ENCODE assay signal across 23 mouse cellular contexts in the genomic region with DNA sequence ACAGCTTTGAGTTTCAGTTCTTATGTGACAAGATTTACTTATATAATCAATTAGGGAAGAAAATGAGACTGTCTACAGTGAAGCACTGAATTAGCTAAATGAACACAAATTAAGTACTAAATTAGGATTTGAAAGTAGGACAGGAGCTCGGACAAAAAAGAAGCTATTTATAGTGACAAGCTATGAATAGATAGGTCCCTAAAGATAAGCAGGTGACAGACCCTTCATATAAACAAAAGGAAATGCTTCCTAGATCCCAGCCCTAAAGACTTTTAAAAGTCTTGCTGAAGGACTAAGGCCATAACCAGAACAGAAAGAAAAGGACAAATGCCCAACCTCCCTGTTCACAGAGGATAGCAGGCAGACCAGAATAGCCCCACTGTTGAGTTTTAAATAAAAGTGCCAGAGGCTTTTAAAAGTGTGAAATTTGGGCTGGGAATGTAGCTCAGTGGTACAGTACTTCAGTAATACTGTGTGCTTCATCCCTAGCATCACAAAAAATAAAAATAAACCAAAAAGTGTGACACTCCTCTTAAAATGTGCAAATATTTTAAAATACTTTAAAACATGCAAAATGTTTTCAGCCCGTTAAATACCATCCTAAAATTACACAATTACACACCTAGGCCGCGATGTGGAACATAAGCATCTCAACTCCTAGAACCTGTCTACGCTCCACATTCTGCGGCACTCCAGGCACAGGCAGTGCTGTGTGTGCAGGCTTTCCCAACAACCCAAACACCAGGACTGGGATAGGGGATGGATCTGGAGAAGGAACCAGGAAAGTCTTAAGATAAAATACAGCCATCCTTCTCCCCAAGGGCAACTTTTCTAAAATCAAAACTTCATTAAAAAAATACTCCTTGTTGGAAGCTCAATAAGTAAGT. TPM values are rescaled to one million over a fixed set of nuclear protein-coding genes. Genes with fewer than 3 reads are reported as not detected.
DNase-seq lines count a peak whose midpoint lies in the region; ATAC-seq and TF ChIP-seq lines count a peak whose summit lies in the region.
"Had no signal": no experiment of that assay in that cellular context is flagged by ENCODE, and none has a peak within 500 bp of the region (broad histone marks: within the 10 kb centered on the region; RNA-seq: fewer than 3 reads in every experiment).

No protein-coding gene starts in this region.

- ATAC-seq in forebrain, embryonic 12.5 days (ENCODE audit: low FRiP score): no peak
- ATAC-seq in forebrain, embryonic 16.5 days: no peak
- ATAC-seq in heart, embryonic 12.5 days (ENCODE audit: insufficient number of reproducible peaks, low FRiP score): no peak
- ATAC-seq: inflammation-experienced regulatory T-cells, adult 6 months; Patski had no signal

- H3K4me3 ChIP-seq in forebrain, embryonic 12.5 days (replicated peaks): no peak overlapping the region
- H3K4me3 ChIP-seq in forebrain, embryonic 16.5 days (replicated peaks; ENCODE audit: low read length): no peak overlapping the region
- H3K4me3 ChIP-seq in heart, embryonic 12.5 days: no peak overlapping the region
- H3K4me3 ChIP-seq in layer of hippocampus, adult 2 months: no peak overlapping the region
- H3K4me3 ChIP-seq: forebrain, embryonic 10.5 days; left cerebral cortex, adult 2 months; midbrain, embryonic 10.5 days had no signal

- H3K4me1 ChIP-seq in forebrain, embryonic 12.5 days: peaks cover 38% of the 10 kb centered on the region
- H3K4me1 ChIP-seq in forebrain, embryonic 16.5 days (replicated peaks; ENCODE audit: control insufficient read depth, insufficient read depth, low read length): peaks cover 12% of the 10 kb centered on the region
- H3K4me1 ChIP-seq in heart, embryonic 12.5 days (replicated peaks): peaks cover 31% of the 10 kb centered on the region

- 78% methylated on average over 6 of the region's 6 CpGs for WGBS in forebrain, embryonic 12.5 days
- WGBS in forebrain, embryonic 16.5 days: 74% methylated on average over 6 of the region's 6 CpGs
- 53% methylated on average over 6 of the region's 6 CpGs for WGBS in heart, embryonic 12.5 days

- TF ChIP-seq CTCF in layer of hippocampus, adult 2 months (conservative IDR thresholded peaks at IDR 0.05): no peak

- DNase-seq in heart, postnatal 4 days: no peak
- DNase-seq in layer of hippocampus, adult 2 months (ENCODE audit: low spot score in 2 of 2): no peak
- DNase-seq in layer of hippocampus, postnatal 14 days (ENCODE audit: low spot score in 2 of 2): no peak
- DNase-seq in Muller cell, postnatal 12 days (ENCODE audit: inconsistent ontology term): peak; percentile 32
- no peak for DNase-seq in urinary bladder, postnatal 10 days (ENCODE audit: low spot score)
- DNase-seq: adrenal gland, postnatal 36 days; cerebellum, adult 11-12 months; cerebellum, postnatal 14 days; kidney, adult 18-20 months; kidney, postnatal 4 days; layer of hippocampus, adult 9-11 months; lung, postnatal 10 days; right cerebral cortex, postnatal 25 days; spleen, adult 18-20 months had no signal

- H3K4me2 ChIP-seq in forebrain, embryonic 12.5 days: no peak overlapping the region
- no peak overlapping the region for H3K4me2 ChIP-seq in forebrain, embryonic 16.5 days (ENCODE audit: low read length)
- 0 out of 2 replicates have a peak overlapping the region, but pooled peaks have one; percentile 29 for H3K4me2 ChIP-seq in heart, embryonic 12.5 days
- H3K4me2 ChIP-seq: hindbrain, embryonic 14.5 days had no signal

- H3K9me3 ChIP-seq in forebrain, embryonic 12.5 days: no peaks in the 10 kb centered on the region
- no peaks in the 10 kb centered on the region for H3K9me3 ChIP-seq in forebrain, embryonic 16.5 days (ENCODE audit: control insufficient read depth, low read length)
- H3K9me3 ChIP-seq in heart, embryonic 12.5 days (replicated peaks): no peaks in the 10 kb centered on the region
- H3K9me3 ChIP-seq: forebrain, embryonic 10.5 days; midbrain, embryonic 10.5 days had no signal

- no peaks in the 10 kb centered on the region for H3K27me3 ChIP-seq in forebrain, embryonic 12.5 days
- no peaks in the 10 kb centered on the region for H3K27me3 ChIP-seq in forebrain, embryonic 16.5 days (replicated peaks; ENCODE audit: control insufficient read depth, insufficient read depth, low read length)
- no peaks in the 10 kb centered on the region for H3K27me3 ChIP-seq in heart, embryonic 12.5 days (replicated peaks)
- H3K27me3 ChIP-seq: Patski had no signal

- no peaks in the 10 kb centered on the region for H3K36me3 ChIP-seq in forebrain, embryonic 12.5 days (replicated peaks)
- H3K36me3 ChIP-seq in forebrain, embryonic 16.5 days (ENCODE audit: control insufficient read depth, insufficient read depth): no peaks in the 10 kb centered on the region
- no peaks in the 10 kb centered on the region for H3K36me3 ChIP-seq in heart, embryonic 12.5 days
- H3K36me3 ChIP-seq: midbrain, embryonic 10.5 days had no signal

- no peak overlapping the region for H3K9ac ChIP-seq in forebrain, embryonic 12.5 days
- no peak overlapping the region for H3K9ac ChIP-seq in forebrain, embryonic 16.5 days (replicated peaks; ENCODE audit: low read depth, low read length)
- H3K9ac ChIP-seq in heart, embryonic 12.5 days: no peak overlapping the region
- H3K9ac ChIP-seq: hindbrain, embryonic 14.5 days had no signal

- H3K27ac ChIP-seq in forebrain, embryonic 12.5 days: 0 out of 2 replicates have a peak overlapping the region, but pooled peaks have one; percentile 43
- H3K27ac ChIP-seq in forebrain, embryonic 16.5 days (ENCODE audit: low read length): no peak overlapping the region
- peak overlapping the region; percentile 54 for H3K27ac ChIP-seq in heart, embryonic 12.5 days (ENCODE audit: poor library complexity, severe bottlenecking)
- peak overlapping the region; percentile 44; the same call in 1 of the 2 replicates for H3K27ac ChIP-seq in layer of hippocampus, adult 2 months
- H3K27ac ChIP-seq: forebrain, embryonic 10.5 days; hindbrain, embryonic 14.5 days; left cerebral cortex, adult 2 months; midbrain, embryonic 10.5 days had no signal

RNA-seq across cellular contexts. Expression of a gene that starts 9.0 kb away (rescaled TPM):
- 27.8 and 29.6 TPM in 2 replicates for polyA plus RNA-seq in forebrain, embryonic 12.5 days (2016; fragmentation: Nextera tagmentation; extraction: Ambion mirVana)
- polyA plus RNA-seq in forebrain, embryonic 16.5 days (2015; fragmentation: Nextera tagmentation; extraction: Ambion mirVana): 22.7 and 22.9 TPM in 2 replicates
- 11.9 and 12.8 TPM in 2 replicates for polyA plus RNA-seq in heart, embryonic 12.5 days (2016; fragmentation: Nextera tagmentation; extraction: Ambion mirVana)
- total RNA-seq in heart, postnatal 4 days (2021): 10 to 100 TPM; 15.0 to 18.4 TPM
- 10 to 100 TPM; 15.2 to 22.4 TPM for total RNA-seq in layer of hippocampus, adult 2 months (2021)
- 10 to 100 TPM; 16.6 to 17.7 TPM for total RNA-seq in layer of hippocampus, postnatal 14 days (2021)
